Mouse (Mus musculus) embryonic fibroblast, embryonic 13.5 days (primary cell): Measurements from ENCODE around the gene Aif1.

Experiments
- CTCF ChIP-seq: IDR thresholded peaks from 2 replicates; pipeline ENCODE4 v1.5.1; 2011; ENCODE audit warnings: mild to moderate bottlenecking, control low read depth, low read length, moderate library complexity, borderline replicate concordance; ENCODE audit not compliant: insufficient read depth
- POLR2A ChIP-seq: IDR thresholded peaks from 2 replicates; pipeline ENCODE4 v1.6.1; 2011; ENCODE audit warnings: low read depth, mild to moderate bottlenecking, control low read depth, low read length, moderate library complexity

DNA sequence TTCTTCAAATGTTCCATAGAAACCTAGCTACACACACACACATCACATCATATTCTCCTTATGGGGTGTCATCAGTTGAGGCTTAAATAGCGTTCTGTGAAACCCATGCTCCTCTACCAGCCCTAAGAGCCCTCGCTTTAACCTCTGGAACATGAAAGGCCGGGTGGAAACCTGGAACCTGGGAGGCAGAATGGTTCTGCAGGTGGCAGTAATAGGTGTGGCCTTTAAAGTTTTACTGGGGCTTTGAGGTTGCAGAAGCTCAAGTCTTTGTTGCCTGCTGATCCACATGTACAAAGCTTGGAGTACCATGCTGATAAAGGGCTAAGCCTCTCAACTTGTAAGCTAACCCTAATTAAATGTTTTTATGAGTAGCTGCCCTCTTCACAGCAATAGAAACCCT is 28.5 kb downstream of the Aif1 start:
- TF ChIP-seq CTCF (no peak), POLR2A (no peak)
